Mouse (Mus musculus) limb, embryonic 13.5 days (tissue): ENCODE data around the gene Btn2a2. TPM values are rescaled to one million over a fixed set of nuclear protein-coding genes. Genes with fewer than 3 reads are reported as not detected.
A peak's percentile ranks its signal among the peaks of the same experiment; 100 is the strongest.

Experiments used
- ATAC-seq: fragments of 200-750 bp; cut with Nextera tagmentation; 2 replicates; pipeline ENCODE4 v1.8.0; 2017; ENCODE audit warnings: low read depth, moderate number of reproducible peaks, moderate TSS enrichment; ENCODE audit not compliant: low FRiP score
- H3K27ac ChIP-seq: fragments of 300-500 bp; sonication (generic); 2 replicates; pipeline ENCODE4 v1.5.1; 2015; ENCODE audit warnings: inconsistent platforms, mild to moderate bottlenecking, moderate library complexity
- H3K27me3 ChIP-seq: fragments of 300-500 bp; sonication (generic); 2 replicates; pipeline ENCODE4 v1.6.1; 2015; ENCODE audit warnings: mild to moderate bottlenecking, inconsistent platforms
- H3K36me3 ChIP-seq: fragments of 300-500 bp; sonication (generic); 2 replicates; pipeline ENCODE4 v1.6.1; 2015; ENCODE audit warnings: inconsistent platforms, mild to moderate bottlenecking, moderate library complexity
- H3K4me1 ChIP-seq: fragments of 300-500 bp; sonication (generic); 2 replicates; pipeline ENCODE4 v1.6.1; 2015; ENCODE audit warnings: inconsistent platforms
- H3K4me2 ChIP-seq: fragments of 300-500 bp; sonication (generic); replicated peaks from 2 replicates; pipeline ENCODE4 v1.6.1; 2015; ENCODE audit warnings: inconsistent platforms, mild to moderate bottlenecking, moderate library complexity
- H3K4me3 ChIP-seq: fragments of 300-500 bp; sonication (generic); 2 replicates; pipeline ENCODE4 v1.5.1; 2015; ENCODE audit warnings: moderate library complexity, mild to moderate bottlenecking, inconsistent platforms
- H3K9ac ChIP-seq: fragments of 300-500 bp; sonication (generic); 2 replicates; pipeline ENCODE4 v1.6.1; 2015; ENCODE audit warnings: mild to moderate bottlenecking, inconsistent platforms
- H3K9me3 ChIP-seq: fragments of 300-500 bp; sonication (generic); 2 replicates; pipeline ENCODE4 v1.6.1; 2016; ENCODE audit warnings: inconsistent platforms
- WGBS: fragments of 180-500 bp; shearing (Covaris S2); methylation state at CpG from one replicate; pipeline ENCODE4 v1.1.7; 2015; 5-methylcytosine and 5-hydroxymethylcytosine counted together
- microRNA-seq: library from miRNA; unstranded; fragments of <30 nt; microRNA quantifications from one replicate; pipeline ENCODE4, GENCODE M21; 2016
- polyA plus RNA-seq: library from polyadenylated mRNA; unstranded; fragments of >200 nt; fragmentation: Nextera tagmentation; extraction: Ambion mirVana; gene quantifications from 2 replicates; pipeline ENCODE4 v1.2.1, GENCODE M21; 2015

Gene Btn2a2
- polyA plus RNA-seq, 1 experiment from 2014 or later: 1.5 TPM

GRCm38 (mm10) chr13:23429771-23430380 is 58.8 kb downstream of the Btn2a2 start:
- Histone ChIP-seq H3K36me3 (no peaks in the 10 kb centered on the region), H3K4me3 (peak overlapping the region; percentile 58), H3K27ac (peak overlapping the region; percentile 95; the same call in 1 of the 2 replicates), H3K4me1 (peaks cover 13% of the 10 kb centered on the region), H3K4me2 (peak overlapping the region; percentile 66), H3K9ac (peak overlapping the region; percentile 75), H3K27me3 (no peaks in the 10 kb centered on the region), H3K9me3 (no peaks in the 10 kb centered on the region)
- WGBS: 36% methylated on average over 10 of the region's 10 CpGs
- no peak for ATAC-seq

GRCm38 (mm10) chr13:23428166-23428993 is 60.3 kb downstream of the Btn2a2 start:
- Histone ChIP-seq H3K27ac (no peak overlapping the region), H3K4me2 (no peak overlapping the region), H3K36me3 (no peaks in the 10 kb centered on the region), H3K9ac (no peak overlapping the region), H3K27me3 (no peaks in the 10 kb centered on the region), H3K9me3 (no peaks in the 10 kb centered on the region), H3K4me1 (peaks cover 7% of the 10 kb centered on the region), H3K4me3 (no peak overlapping the region)
- no peak for ATAC-seq
- 64% methylated on average over 16 of the region's 16 CpGs for WGBS

Small RNA genes within 50 kb of the gene (microRNA-seq; reads per million reads assigned to microRNA genes)
- not detected for gene Gm44297
- 1.0 reads per million for gene n-TStga1

Other genes starting within 250 kb of the Btn2a2 start
- gene Vmn1r223, start 241.7 kb downstream of the Btn2a2 start, polyA plus RNA-seq: not detected in 2 replicates
- 65.0 and 70.3 TPM in 2 replicates for gene Zfp322a, start 119.6 kb downstream of the Btn2a2 start, polyA plus RNA-seq
- gene Abt1, start 65.0 kb downstream of the Btn2a2 start, polyA plus RNA-seq: 13.4 and 14.8 TPM in 2 replicates
- gene Btn1a1, start 23.0 kb downstream of the Btn2a2 start, polyA plus RNA-seq: 0.19 and 0.45 TPM in 2 replicates
- gene Hist1h4h, start 42.2 kb upstream of the Btn2a2 start, polyA plus RNA-seq: 4.1 and 8.4 TPM in 2 replicates
- 9.3 and 10.0 TPM in 2 replicates for gene Hist1h2af, start 45.0 kb upstream of the Btn2a2 start, polyA plus RNA-seq
- gene Hist1h3g, start 46.6 kb upstream of the Btn2a2 start, polyA plus RNA-seq: 9.8 and 10.9 TPM in 2 replicates
- 0.74 and 1.0 TPM in 2 replicates for gene Hist1h2bh, start 54.5 kb upstream of the Btn2a2 start, polyA plus RNA-seq
- gene Hist1h3f, start 55.2 kb upstream of the Btn2a2 start, polyA plus RNA-seq: 1.5 and 1.7 TPM in 2 replicates
- gene Hist1h4f, start 62.8 kb upstream of the Btn2a2 start, polyA plus RNA-seq: 1.0 and 1.9 TPM in 2 replicates
- 0.46 and 0.51 TPM in 2 replicates for gene Hist1h1d, start 64.4 kb upstream of the Btn2a2 start, polyA plus RNA-seq
- gene Hist1h3e, start 73.5 kb upstream of the Btn2a2 start, polyA plus RNA-seq: 8.2 and 8.9 TPM in 2 replicates
- gene Hist1h2ae, start 82.4 kb upstream of the Btn2a2 start, polyA plus RNA-seq: 110 and 115 TPM in 2 replicates
- gene Hist1h2bg, start 82.5 kb upstream of the Btn2a2 start, polyA plus RNA-seq: 11.2 and 14.4 TPM in 2 replicates
- 9.1 and 16.5 TPM in 2 replicates for gene Hist1h2bf, start 85.3 kb upstream of the Btn2a2 start, polyA plus RNA-seq
- gene Hist1h2ad, start 85.5 kb upstream of the Btn2a2 start, polyA plus RNA-seq: 1.0 and 3.0 TPM in 2 replicates
- 7.8 and 8.4 TPM in 2 replicates for gene Hist1h3d, start 86.9 kb upstream of the Btn2a2 start, polyA plus RNA-seq
- gene Hist1h4d, start 92.7 kb upstream of the Btn2a2 start, polyA plus RNA-seq: 126 and 130 TPM in 2 replicates
- 2.0 and 2.5 TPM in 2 replicates for gene Hist1h2be, start 132.3 kb upstream of the Btn2a2 start, polyA plus RNA-seq
- gene Hist1h1e, start 133.7 kb upstream of the Btn2a2 start, polyA plus RNA-seq: 19.9 and 21.1 TPM in 2 replicates
- 1.00 and 1.3 TPM in 2 replicates for gene Hist1h2ac, start 195.1 kb upstream of the Btn2a2 start, polyA plus RNA-seq
- 35.3 and 35.7 TPM in 2 replicates for gene Hist1h2bc, start 195.3 kb upstream of the Btn2a2 start, polyA plus RNA-seq
- gene Hist1h1t, start 207.0 kb upstream of the Btn2a2 start, polyA plus RNA-seq: 0.36 and 0.43 TPM in 2 replicates
- 9.0 and 10.3 TPM in 2 replicates for gene Hist1h4c, start 209.6 kb upstream of the Btn2a2 start, polyA plus RNA-seq
- gene Hfe, start 222.0 kb upstream of the Btn2a2 start, polyA plus RNA-seq: 5.2 and 5.5 TPM in 2 replicates
- 22.0 and 23.8 TPM in 2 replicates for gene Hist1h1c, start 250.0 kb upstream of the Btn2a2 start, polyA plus RNA-seq